Mouse (Mus musculus) skeletal muscle tissue, adult 2 months (tissue): ENCODE measurements around the gene Dspp.
A peak's percentile ranks its signal among the peaks of the same experiment; 100 is the strongest.

Experiments used
- DNase-seq: peaks from one replicate; pipeline ENCODE4 v3.0.0-alpha.2; 2012; ENCODE audit warnings: low read depth, low spot score

The Dspp gene

GRCm38 (mm10) chr5:104195086-104195485, 24.6 kb downstream of the Dspp start:
- peak; percentile 15 for DNase-seq

- peak; percentile 12 for DNase-seq
Measured at GRCm38 (mm10) chr5:104201153-104201950, 30.8 kb downstream of the Dspp start.

GRCm38 (mm10) chr5:104202351-104202750, 31.8 kb downstream of the Dspp start, which contains the start of gene Dmp1:
Gene Dmp1, plus strand, starts transcription at chr5:104202613.
- DNase-seq = no peak

- DNase-seq = no peak
Measured at GRCm38 (mm10) chr5:104212531-104212930, 42.0 kb downstream of the Dspp start.

- no peak for DNase-seq
Measured at GRCm38 (mm10) chr5:104218926-104219325, 48.4 kb downstream of the Dspp start.

GRCm38 (mm10) chr5:104224299-104224698, 53.8 kb downstream of the Dspp start:
- no peak for DNase-seq

GRCm38 (mm10) chr5:104224750-104225149, 54.2 kb downstream of the Dspp start:
- no peak for DNase-seq

GRCm38 (mm10) chr5:104228497-104228896, 58.0 kb downstream of the Dspp start:
- DNase-seq = no peak
